Mouse (Mus musculus): ENCODE measurements around the gene Mup19. TPM values are rescaled to one million over a fixed set of nuclear protein-coding genes. Genes with fewer than 3 reads are reported as not detected.
"Not testable (repeated sequence)": the region's sequence is repeated elsewhere in the genome, so short reads cannot be mapped to it uniquely, and the experiment has no call there.

Gene Mup19
- not detected for total RNA-seq (2021)
- long read RNA-seq, experiment 1, result 0 reads
- long read RNA-seq, experiment 2, result 0 reads

DNA sequence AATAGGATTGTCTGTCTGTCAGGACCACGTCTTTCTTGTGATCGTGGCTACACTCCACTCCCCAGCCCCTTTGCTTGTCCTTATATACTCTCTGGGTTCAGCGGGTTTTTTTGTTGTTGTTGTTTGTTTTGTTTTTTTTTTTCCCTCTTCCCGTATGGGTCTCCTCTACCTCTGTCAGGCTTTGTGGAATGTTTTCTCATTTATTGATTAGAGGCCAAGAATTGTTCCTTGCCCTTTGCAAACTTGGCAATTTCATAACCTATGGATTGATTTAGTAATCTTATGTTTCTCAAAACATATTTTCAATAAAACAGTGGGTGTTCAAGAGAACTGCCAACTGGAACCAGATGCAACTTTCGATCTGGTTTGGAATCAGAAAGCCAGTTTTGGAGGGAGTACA is at the start of gene Mup19:
Mup19 (minus strand) TSS at position 101 of the 400 bp plus-strand sequence.
- H3K27ac ChIP-seq; H3K4me3 ChIP-seq; intact Hi-C loops (cut with DNase I); DNase-seq (ENCODE audit: extremely low spot score in 1 of 2, low spot score in 2 of 2): not testable (repeated sequence)

DNA sequence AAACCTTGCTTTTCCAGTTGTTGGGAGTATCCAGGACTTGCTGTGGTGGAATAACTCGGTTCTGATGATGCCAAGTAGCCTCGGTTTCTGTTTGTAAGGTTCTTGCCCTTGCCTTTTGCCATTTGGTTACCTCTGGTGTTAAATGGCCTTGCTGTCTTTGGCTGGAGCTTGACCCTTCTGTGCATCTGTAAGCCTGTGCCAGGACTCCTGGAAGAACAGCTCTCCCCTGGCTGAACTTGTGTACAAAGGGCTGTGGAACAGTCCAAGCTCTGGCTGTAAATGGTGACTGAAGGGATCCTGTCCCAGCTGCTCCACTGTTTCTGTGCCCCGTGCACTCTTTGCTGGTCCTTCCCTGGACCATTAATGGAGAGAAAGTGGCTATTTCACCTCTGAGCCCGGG is 47.1 kb upstream of the Mup19 start:
- no peak for TF ChIP-seq CTCF (IDR thresholded peaks at IDR 0.05)
- no peak overlapping the region for H3K4me3 ChIP-seq
- intact Hi-C loops (cut with DNase I), result no loop called here
- H3K27ac ChIP-seq, result no peak overlapping the region
- DNase-seq (ENCODE audit: extremely low spot score in 1 of 2, low spot score in 2 of 2), result no peak

DNA sequence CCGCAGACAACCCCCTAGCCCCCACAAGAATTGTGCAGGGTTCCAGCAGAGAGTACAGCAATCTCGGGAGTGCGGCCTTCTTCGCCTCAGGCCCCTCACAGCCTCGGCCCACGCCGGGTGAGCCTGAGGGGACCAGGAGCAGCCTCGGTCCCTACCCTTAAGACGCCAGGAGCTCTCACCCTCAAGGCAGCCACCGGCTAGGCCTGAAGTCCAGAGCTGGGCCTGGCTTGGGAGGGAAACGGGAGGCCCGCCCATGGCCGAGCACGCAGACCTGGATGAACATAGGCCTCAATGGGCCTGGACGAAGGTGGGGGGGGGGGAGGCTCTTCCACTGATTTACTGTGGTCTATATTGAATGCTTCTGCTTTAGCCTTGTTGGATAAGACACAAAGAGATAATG is 41.1 kb upstream of the Mup19 start:
- no peak for TF ChIP-seq CTCF (IDR thresholded peaks at IDR 0.05)
- intact Hi-C loops (cut with DNase I), result no loop called here
- H3K27ac ChIP-seq, result no peak overlapping the region
- no peak overlapping the region for H3K4me3 ChIP-seq
- no peak for DNase-seq (ENCODE audit: extremely low spot score in 1 of 2, low spot score in 2 of 2)

DNA sequence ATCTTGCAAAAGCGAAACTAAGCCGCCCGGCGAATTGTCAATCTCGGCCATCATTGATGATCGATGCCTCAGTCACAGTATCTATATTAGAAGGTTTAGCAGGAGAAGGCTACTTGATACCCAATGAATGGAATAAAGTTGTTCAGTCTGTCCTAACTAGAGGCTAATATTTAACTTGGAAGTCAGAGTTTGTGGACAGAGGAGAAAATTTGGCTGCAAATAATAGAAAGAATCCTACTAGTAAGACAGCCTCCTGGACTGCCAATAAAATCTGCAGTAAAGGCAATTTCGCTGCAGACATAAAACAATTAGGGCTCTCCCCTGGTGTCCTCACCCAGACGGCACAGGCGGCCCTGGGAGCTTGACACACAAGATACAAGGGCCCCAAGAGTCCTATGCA is 40.5 kb upstream of the Mup19 start:
- intact Hi-C loops (cut with DNase I); H3K4me3 ChIP-seq; H3K27ac ChIP-seq; DNase-seq (ENCODE audit: extremely low spot score in 1 of 2, low spot score in 2 of 2): not testable (repeated sequence)

DNA sequence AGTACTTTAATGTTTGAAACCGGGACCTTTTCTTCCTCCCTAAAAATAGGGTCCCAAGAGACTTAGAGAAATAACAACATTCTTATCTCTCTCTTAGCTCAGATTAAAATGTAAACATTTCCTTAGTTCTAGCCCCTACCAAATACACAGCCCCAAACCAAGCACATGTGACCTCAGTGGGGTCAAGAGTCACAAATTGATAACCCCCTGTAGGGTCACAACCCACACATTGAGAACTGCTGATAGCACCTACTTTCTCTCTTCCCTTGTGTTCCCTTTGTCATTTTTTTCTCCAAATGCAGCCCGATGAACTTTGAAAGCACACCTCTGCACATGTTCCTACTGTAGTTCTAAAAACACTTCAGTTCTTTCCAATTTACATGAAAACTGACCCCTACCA is 33.5 kb upstream of the Mup19 start:
- no peak for DNase-seq (ENCODE audit: extremely low spot score in 1 of 2, low spot score in 2 of 2)
- intact Hi-C loops (cut with DNase I), result no loop called here
- Histone ChIP-seq H3K4me3 (no peak overlapping the region), H3K27ac (no peak overlapping the region)
- no peak for TF ChIP-seq CTCF (IDR thresholded peaks at IDR 0.05)

DNA sequence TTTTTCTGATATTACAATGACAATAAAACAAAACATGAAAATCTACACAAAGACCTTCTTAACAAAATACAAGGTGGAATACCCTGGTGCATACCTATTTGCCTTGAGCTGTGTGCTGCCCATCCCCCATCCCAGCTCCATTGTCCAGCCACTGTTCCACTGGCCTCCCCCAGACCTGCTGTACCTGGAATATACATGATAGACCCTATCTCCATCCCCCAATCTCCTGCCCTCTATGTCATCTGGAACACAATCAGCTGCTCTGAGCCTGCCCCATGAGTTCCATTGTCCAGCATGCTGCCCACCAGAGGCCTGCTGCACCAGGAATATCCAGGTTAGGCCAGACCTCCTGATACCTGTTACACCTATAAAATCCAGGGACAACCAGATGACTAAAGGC is 31.4 kb upstream of the Mup19 start:
- DNase-seq (ENCODE audit: extremely low spot score in 1 of 2, low spot score in 2 of 2), result no peak
- no peak overlapping the region for H3K27ac ChIP-seq
- no peak for TF ChIP-seq CTCF (IDR thresholded peaks at IDR 0.05)
- H3K4me3 ChIP-seq, result no peak overlapping the region
- intact Hi-C loops (cut with DNase I), result loop anchor here (5.0 kb wide), 1 partner anchor 1881 kb away; no protein-coding TSS in a partner anchor

DNA sequence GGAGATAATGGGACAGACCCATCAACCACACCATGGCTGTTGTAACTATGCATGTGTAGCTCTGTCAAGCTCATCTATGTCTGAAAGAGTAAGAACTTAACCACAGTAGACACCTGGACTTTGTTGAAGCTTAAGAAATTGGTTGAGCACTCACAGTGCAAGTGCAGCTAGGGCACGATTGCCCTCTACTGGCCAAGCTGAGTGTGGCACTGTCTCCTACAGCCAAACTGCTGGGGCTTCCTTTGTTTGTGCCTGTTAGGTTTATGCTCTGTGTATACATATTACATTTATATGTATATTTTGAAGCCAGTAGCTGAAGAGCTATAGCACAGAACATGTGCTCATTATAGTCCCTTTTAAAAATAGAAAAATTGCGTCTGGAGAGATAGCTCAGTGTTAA is 29.1 kb upstream of the Mup19 start:
- not testable (repeated sequence) for H3K4me3 ChIP-seq, H3K27ac ChIP-seq
- DNase-seq (ENCODE audit: extremely low spot score in 1 of 2, low spot score in 2 of 2), result peak; percentile 20 to 56
- intact Hi-C loops (cut with DNase I), result loop anchor here (5.0 kb wide), 1 partner anchor 1879 kb away; no protein-coding TSS in a partner anchor
- peak; percentile 91 for TF ChIP-seq CTCF (IDR thresholded peaks at IDR 0.05)

DNA sequence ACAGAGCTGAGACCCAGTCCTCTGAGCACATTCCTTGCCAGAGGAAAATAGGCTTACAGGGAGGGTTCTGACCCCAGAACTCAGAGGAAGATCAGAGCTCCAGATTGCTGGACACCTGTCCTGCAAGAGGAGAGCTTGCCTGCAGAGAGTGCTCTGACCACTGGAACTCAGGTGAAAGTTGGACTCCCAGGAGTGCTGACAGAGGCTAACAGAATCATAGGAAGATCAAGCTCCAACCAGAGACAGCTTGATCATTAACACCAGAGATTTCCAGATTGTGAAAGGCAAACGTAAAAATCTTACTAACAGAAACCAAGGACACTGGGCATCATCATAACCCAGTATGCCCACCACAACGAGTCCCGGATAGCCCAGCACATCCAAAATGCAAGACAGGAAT is 26.9 kb upstream of the Mup19 start:
- intact Hi-C loops (cut with DNase I); H3K4me3 ChIP-seq; H3K27ac ChIP-seq; DNase-seq (ENCODE audit: extremely low spot score in 1 of 2, low spot score in 2 of 2): not testable (repeated sequence)

DNA sequence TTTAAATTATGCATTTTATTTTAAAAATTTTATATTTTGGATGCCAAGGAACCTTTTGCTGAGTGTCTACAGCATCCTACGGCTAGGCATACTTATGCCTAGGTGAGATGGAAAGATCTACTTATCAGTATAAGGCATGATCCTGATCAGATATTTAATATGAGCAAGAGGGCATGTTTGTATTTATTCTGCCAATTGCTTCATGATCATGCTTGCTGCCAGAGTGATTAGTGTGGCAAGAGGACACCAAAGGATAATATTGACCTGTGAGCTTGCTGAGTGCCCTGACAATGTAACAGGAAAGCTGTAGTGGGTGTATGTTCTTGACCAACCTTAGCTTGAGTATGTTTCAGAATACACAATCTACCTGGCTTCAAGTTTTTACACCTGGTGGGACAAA is 7.6 kb upstream of the Mup19 start:
- H3K4me3 ChIP-seq; DNase-seq (ENCODE audit: extremely low spot score in 1 of 2, low spot score in 2 of 2); H3K27ac ChIP-seq; intact Hi-C loops (cut with DNase I): not testable (repeated sequence)

DNA sequence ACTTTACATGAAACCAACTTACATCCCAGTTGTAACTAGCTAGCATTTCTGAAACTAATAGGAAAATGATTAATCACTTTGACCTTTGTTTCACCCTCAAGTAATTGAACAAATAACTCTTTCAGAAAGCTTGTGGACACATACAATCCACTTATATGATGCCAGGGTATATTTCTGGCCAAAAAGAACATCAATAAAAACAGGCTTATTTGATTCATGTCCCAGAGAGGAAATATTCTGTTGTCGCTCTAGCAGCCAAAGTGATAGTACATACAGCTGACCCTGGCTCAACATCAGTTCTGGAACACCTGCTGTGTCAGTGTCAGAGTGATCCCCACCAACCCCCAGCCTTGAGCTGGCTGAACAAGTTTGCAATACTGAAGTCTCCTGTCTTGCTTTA is 2.2 kb upstream of the Mup19 start:
- not testable (repeated sequence) for H3K4me3 ChIP-seq

More for the DNA sequence above, 2.2 kb upstream of the Mup19 start:
- H3K27ac ChIP-seq; intact Hi-C loops (cut with DNase I); DNase-seq (ENCODE audit: extremely low spot score in 1 of 2, low spot score in 2 of 2): not testable (repeated sequence)

Other genes starting within 250 kb of the Mup19 start
- not detected for gene Mup17, start 186.4 kb downstream of the Mup19 start, total RNA-seq (2021)
- not detected for gene Mup18, start 108.1 kb downstream of the Mup19 start, total RNA-seq (2021)
- gene Mup5, start 53.0 kb upstream of the Mup19 start, total RNA-seq (2021), result under 1 TPM; 0.63 to 0.77 TPM